Mouse (Mus musculus) induced T-regulatory cell, adult 2 months (primary cell): ENCODE results near the gene Zfp384.

Experiments
- DNase-seq: peaks from one replicate; pipeline ENCODE4 v3.0.0-alpha.2; 2012; ENCODE audit warnings: low read depth

Gene Zfp384

DNA sequence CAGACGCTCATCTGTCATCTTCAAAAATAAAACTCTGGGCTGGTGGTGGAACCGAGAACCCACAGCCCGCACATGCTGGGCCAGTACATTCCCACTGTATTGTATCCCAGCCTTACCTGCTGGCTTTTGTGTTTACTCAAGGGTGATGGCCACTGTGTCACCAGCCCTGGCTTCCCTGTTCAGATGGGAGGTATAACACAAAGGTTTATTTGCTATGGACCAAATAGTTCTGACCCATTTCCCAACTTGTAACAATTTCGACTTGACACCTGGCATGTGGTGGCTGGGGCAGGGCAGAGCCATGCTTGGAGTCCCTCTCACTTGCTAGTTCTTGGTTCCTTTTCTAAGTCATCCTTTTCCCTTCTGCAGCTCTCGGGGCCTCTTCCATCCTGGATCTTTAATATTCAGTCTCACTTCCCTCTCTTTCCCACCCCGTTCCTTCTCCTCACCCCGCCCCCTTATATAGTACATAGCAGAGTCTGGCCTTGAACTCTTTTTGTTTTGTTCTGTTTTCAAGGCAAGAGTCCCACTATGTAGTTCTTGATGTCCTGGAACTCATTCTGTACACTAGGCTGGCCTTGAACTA, 73.9 kb downstream of the Zfp384 start:
- no peak for DNase-seq

DNA sequence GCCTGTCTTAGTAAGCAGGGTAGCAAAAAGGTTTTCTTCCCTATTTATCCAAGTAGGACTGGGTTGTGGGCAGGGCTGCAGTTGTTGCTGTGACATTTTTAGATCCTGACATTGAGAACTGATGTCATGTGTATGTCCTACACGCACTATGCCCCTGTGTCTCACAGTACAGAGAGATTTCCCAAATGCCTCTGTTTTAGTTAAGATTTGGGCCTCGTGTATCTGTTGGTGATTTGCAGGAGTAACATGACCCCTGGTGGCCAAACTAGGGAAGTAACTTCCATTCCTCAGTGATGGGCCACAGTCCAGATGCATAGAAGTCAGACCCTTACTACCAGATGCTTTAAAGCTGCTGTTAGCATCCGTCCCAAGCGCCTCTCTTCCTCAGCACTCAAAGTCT, 75.5 kb downstream of the Zfp384 start:
- peak; percentile 83 for DNase-seq
